Mouse (Mus musculus): ENCODE results near the gene Igfbp4.

GRCm38 (mm10) chr11:99102575-99103270, 61.7 kb downstream of the Igfbp4 start:
- TF ChIP-seq EP300 (optimal IDR thresholded peaks at IDR 0.05) (no peak), CTCF (IDR thresholded peaks at IDR 0.05; ENCODE audit: low read depth) (no peak)

Measured in stomach, postnatal 0 days (tissue).